Mouse (Mus musculus): ENCODE results near the gene Msl1. TPM values are rescaled to one million over a fixed set of nuclear protein-coding genes. Genes with fewer than 3 reads are reported as not detected.

The Msl1 gene
- total RNA-seq, 2 experiments from 2014 or later: 169 to 193 TPM

Other genes starting within 250 kb of the Msl1 start
- gene Ikzf3, start 249.5 kb upstream of the Msl1 start, total RNA-seq (2021): not detected
- gene Zpbp2, start 244.4 kb upstream of the Msl1 start, total RNA-seq (2021): under 1 TPM in 1 of 2 experiments, not detected in 1; 0.20 TPM
- gene Ormdl3, start 208.1 kb upstream of the Msl1 start, total RNA-seq (2021): 10 to 100 TPM; 46.5 to 47.8 TPM
- gene Lrrc3c, start 197.2 kb upstream of the Msl1 start, total RNA-seq (2021): not detected
- 10 to 100 TPM in 1 of 2 experiments, 1 to 10 TPM in 1; 9.4 to 10.6 TPM for gene Gm12355, start 169.9 kb upstream of the Msl1 start, total RNA-seq (2021)
- gene Gsdma3, start 169.2 kb upstream of the Msl1 start, total RNA-seq (2021): not detected
- not detected for gene Gsdma2, start 148.8 kb upstream of the Msl1 start, total RNA-seq (2021)
- not detected for gene Gsdma, start 131.2 kb upstream of the Msl1 start, total RNA-seq (2021)
- gene Psmd3, start 113.0 kb upstream of the Msl1 start, total RNA-seq (2021): 100 to 1,000 TPM; 131 to 145 TPM
- not detected for gene Csf3, start 94.3 kb upstream of the Msl1 start, total RNA-seq (2021)
- gene Med24, start 66.1 kb upstream of the Msl1 start, total RNA-seq (2021): 100 to 1,000 TPM; 123 to 133 TPM
- gene Thra, start 54.9 kb upstream of the Msl1 start, total RNA-seq (2021): 100 to 1,000 TPM; 718 to 779 TPM
- 100 to 1,000 TPM; 117 to 141 TPM for gene Nr1d1, start 20.2 kb upstream of the Msl1 start, total RNA-seq (2021)
- 10 to 100 TPM; 46.7 to 63.5 TPM for gene Casc3, start 9.4 kb downstream of the Msl1 start, total RNA-seq (2021)
- 100 to 1,000 TPM; 139 to 161 TPM for gene Rapgefl1, start 41.3 kb downstream of the Msl1 start, total RNA-seq (2021)
- 10 to 100 TPM; 67.4 to 74.6 TPM for gene Wipf2, start 68.1 kb downstream of the Msl1 start, total RNA-seq (2021)
- gene Cdc6, start 112.3 kb downstream of the Msl1 start, total RNA-seq (2021): under 1 TPM; 0.39 to 0.47 TPM
- 10 to 100 TPM; 10.5 to 11.6 TPM for gene Rara, start 132.3 kb downstream of the Msl1 start, total RNA-seq (2021)
- 1 to 10 TPM; 2.0 TPM for gene Gjd3, start 187.5 kb downstream of the Msl1 start, total RNA-seq (2021)
- gene Top2a, start 228.7 kb downstream of the Msl1 start, total RNA-seq (2021): 1 to 10 TPM in 1 of 2 experiments, under 1 TPM in 1; 0.66 to 1.8 TPM
- gene Igfbp4, start 245.7 kb downstream of the Msl1 start, total RNA-seq (2021): 10 to 100 TPM; 72.0 to 90.9 TPM